Mouse (Mus musculus) embryo, embryonic 10.5 days (tissue): ENCODE data around the gene Pbdc1.
"Not testable (repeated sequence)": the region's sequence is repeated elsewhere in the genome, so short reads cannot be mapped to it uniquely, and the experiment has no call there.

Experiments used
- DNase-seq: peaks from one replicate; pipeline ENCODE4 v3.0.0-alpha.2; 2015; ENCODE audit warnings: low spot score

Gene Pbdc1

GRCm38 (mm10) chrX:105079615-105080092 lies at the start of gene Pbdc1:
Pbdc1 (plus strand) TSS chrX:105079756.
- peak; percentile 93 for DNase-seq

DNA sequence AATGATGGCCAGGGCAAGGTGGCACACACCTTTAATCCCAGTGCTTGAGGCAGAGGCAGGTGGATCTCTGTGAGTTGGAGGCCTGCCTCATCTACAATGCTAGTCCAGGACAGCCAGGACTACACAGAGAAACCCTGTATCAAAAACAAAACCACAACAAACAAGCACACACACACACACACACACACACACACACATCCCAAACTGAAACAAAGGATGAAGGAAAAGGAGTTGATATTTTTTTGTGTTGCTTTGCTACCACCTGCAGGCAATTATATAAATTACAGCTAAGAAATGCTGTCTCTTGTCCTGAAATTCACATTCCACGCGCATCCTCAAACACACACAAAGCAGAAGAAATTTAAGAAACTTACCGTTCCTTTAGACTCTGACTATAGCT lies 41.9 kb upstream of the Pbdc1 start:
- peak; percentile 2 for DNase-seq

GRCm38 (mm10) chrX:105064294-105064693 lies 15.3 kb upstream of the Pbdc1 start:
- DNase-seq, result no peak

DNA sequence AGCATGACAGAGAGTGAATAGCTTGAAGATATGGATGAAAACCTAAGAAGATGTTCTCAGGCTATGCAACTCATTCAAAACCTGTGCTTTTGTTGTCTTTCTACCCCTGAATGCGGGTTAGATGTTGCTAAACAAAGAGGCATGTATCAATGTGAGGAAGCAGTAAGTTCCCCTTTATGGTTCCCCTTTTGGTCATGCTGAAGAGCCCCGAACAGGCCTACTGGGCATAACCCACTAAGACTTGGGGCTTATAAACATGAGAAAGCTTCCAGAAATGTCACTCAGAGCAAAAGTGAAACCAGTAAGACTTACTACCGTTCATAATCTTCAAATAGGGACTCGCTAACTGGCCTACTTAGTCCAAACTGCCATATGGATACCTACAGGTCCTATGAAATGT lies 14.8 kb upstream of the Pbdc1 start:
- DNase-seq, result no peak

DNA sequence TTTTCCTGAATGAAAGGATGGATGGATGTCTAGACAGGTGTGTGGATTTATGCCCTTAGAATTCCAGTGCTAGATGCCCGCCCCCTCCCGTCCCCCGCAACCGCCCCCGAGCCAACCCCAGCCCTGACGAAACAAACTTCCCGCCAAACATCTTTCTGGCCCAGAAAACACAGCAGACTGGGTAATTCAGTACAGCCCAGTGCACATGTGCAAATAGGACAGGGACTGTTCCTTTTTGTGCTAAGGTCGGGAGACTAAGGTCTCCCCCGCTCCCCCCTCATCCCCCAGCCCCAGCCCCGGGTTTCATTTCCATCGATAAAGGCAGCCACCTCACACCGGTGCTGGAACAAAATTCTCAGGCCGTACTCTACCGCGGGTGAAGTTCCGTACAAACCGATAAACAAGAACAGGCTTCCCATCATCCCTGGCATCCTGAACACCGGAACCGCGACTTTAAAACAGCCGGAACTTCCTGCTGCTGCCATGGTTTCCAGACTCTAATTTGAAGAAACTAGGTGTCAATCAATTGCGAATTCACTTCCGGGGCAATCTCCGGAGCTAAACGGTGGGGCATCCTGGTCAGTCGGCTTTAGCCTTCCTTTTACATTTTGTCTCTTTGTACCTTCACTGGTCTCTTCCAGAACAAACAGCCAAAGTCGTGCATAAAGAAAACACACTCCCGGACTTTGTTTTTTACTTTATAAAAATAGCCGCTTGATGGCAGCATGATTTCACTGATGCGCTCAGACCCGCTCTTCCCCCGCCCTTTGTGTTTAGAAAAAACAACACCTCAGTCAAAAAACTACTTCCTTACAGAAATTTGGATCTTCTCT lies 9.7 kb upstream of the Pbdc1 start:
- DNase-seq, result peak; percentile 94

DNA sequence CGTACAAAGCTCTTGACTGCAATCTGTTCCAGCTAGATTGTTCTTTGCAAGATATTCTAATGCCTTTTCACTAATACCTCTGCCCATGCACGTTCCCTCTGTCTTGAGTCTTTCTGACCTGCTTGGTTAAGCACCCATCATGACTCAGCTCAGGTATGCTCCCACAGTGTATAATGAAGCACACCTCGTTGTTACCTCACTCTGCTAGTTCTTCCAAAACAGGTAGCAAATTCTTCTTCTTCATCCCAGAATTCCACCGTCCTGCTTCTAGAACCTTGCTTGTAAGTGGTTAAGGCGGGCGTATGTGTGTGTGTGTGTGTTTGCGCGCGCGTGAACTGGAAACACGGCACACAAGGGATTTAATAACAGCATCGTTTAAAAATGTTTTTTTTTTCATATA lies 405 bp upstream of the Pbdc1 start:
- DNase-seq, result no peak

DNA sequence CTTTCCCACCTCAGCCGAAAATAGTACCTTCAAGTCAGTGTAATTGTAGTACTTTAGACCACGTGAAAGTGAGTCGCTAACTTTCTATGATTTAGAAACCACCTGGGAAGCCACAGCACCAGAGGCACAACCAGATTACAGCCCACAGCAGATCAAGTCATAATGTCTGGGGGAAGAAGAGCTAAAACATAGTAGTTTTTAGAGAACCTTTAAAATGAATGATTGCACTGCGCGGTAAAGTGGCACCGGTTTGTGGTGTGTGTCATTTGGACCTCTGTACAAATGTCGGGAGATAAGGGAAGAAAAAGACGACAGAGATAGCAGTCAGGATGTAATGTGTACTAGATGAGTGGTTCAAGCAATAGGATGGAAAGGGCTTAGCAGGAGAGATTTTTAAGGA lies 540 bp downstream of the Pbdc1 start:
- DNase-seq, result no peak

DNA sequence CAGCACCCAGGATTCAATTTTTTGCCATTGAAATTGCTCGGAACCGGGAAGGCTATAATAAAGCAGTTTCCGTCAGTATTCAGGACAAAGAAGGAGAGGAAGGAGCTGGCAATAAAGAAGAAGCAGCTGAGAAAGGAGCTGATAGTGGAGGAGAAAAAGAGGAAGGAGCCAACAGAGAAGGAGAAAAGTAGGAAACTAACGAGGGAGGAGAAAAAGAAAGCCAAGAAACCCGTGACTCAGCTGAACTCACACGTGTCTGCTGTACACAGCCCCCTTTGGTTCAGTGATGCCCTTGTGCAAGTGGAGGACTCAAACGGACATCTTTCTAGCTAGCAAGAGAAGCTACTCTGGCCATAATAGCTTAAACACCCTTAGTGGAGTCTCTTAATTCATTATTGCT lies 3.5 kb downstream of the Pbdc1 start:
- not testable (repeated sequence) for DNase-seq

GRCm38 (mm10) chrX:105104175-105104574 lies 24.6 kb downstream of the Pbdc1 start:
- peak; percentile 69 for DNase-seq

GRCm38 (mm10) chrX:105114994-105115393 lies 35.4 kb downstream of the Pbdc1 start:
- DNase-seq, result no peak

DNA sequence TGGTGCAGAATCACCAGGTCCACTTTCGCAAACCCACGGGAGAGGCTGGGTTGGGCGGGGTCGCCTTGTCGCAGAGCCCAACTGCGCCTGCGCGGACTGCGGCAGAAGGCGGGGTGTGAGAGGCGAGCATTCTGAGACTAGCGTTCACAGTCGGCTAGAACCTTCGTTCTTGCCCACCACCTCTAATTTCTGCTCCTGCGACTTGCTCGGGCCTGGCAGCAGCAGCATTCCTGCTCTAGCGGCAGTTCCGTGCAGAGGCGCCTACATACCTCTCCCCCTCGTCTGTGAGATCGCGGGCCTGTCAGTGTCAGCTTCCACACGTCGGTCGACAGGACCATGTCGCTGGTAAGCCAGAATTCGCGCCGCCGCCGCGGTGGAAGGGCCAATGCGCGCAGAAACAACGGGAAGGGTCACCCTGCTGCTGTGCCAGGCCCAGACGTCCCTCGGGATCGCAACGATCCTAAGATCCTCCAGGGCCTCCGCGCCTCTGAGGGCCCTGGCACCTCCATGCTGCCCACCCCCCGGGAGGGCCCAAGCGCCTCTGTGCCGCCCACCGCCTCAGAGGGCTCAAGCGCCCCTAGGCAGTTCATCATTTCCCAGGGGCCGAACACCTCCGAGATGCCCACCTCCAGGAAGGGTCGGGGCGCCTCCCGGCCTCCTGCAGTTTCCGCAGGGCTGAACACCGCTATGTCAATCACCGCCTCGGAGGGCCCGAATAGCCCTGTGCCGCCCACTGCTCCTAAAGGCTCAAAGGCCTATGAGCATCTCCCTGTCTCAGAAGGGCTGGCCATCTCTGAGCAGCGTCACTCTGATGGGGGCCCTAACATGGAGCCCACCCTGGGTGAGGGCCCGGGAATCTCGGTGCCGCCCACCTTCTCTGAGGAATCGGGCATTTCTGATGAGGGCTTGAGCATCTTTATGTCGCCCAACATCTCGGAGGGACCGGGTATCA lies 41.0 kb downstream of the Pbdc1 start, which contains the start of gene Magee1:
Magee1 (plus strand) TSS at position 104 of the 952 bp plus-strand sequence.
- peak; percentile 71 for DNase-seq

DNA sequence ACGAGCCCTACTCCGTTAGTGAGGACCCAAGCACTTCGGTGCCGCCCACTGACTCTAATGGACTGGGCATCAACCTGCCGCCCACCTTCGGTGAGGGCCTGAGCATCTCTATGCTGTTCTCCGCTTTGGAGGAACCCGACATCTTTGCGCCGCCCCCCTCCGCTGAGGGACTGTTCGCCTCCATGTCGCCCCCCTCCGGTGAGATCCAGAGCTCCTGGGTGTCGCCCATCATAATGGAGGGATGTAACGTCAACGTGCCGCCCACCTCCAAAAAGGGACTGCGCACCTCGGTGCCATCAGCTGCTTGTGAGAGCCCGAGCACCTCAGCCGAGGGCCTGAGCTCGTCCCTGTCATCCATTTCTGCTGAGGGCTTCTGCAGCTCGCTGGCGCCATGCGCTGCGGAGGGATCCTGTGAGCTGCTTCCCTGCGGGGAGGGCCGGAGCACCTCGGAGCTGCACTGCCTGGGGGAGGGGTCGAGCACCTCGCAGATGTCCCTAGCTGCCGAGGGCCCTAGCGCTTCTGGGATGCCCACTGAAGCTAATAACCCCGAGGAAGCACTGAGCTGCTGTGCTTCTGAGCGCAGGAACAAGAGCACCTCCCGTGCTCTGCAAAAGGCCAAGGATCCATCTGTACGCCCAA lies 41.8 kb downstream of the Pbdc1 start:
- peak; percentile 78 for DNase-seq

GRCm38 (mm10) chrX:105124903-105125302 lies 45.3 kb downstream of the Pbdc1 start:
- DNase-seq, result peak; percentile 48

DNA sequence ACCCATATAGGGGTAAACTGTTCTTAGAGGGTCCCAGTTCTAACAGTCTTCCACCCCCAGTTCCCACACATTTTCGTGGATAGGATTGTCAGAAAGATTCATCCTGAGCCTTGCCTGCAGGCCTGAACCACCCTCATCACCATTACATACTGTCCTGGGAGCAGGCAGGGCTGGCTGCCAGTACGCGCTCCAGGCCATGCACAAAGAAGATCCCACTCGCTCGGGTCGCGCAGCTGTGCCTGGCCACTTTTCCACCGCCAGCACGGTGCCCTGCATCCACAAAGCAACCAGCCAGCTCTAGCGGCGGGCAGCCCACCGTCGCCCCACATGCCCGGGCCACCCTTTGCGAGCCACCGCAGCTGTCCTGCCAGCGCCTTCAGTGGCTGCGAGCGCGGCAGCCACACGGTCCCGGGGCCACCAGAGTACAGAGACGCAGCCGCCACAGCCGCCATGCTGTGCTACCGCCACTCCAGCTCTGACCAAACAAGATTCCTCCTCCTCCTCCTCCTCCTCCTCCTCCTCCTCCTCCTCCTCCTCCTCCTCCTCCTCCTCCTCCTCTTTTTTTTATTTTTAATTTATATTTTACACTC lies 72.4 kb downstream of the Pbdc1 start:
- DNase-seq, result no peak

DNA sequence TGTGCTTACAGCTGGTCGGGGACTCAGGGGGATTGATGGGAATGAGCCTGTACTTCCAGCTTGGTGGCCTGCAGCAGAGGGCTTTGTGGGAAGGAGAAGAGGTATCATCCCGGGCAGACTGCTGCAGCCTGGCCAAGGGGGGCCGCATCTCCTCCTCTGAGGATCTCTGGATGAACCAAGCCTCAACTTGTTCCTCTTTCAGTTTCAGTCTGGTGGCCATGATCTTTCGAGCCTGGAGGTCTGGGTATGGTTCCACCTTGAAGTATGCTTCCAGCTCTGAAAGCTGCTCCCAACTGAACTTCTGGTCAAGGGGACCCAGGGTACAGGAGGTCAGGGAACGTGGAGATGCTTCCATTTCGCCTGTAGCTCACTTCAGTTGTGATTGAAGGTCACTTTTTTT lies 85.5 kb downstream of the Pbdc1 start:
- DNase-seq, result not testable (repeated sequence)
